Mouse (Mus musculus) embryonic facial prominence, embryonic 14.5 days (tissue): ENCODE data around the gene Gm44965. TPM values are rescaled to one million over a fixed set of nuclear protein-coding genes. Genes with fewer than 3 reads are reported as not detected.
A peak's percentile ranks its signal among the peaks of the same experiment; 100 is the strongest.

Experiments used
- ATAC-seq: fragments of 200-750 bp; cut with Nextera tagmentation; 2 replicates; pipeline ENCODE4 v1.8.0; 2017; ENCODE audit warnings: low read depth, moderate number of reproducible peaks, moderate TSS enrichment
- DNase-seq: peaks from one replicate; pipeline ENCODE4 v3.0.0-alpha.2; 2015; ENCODE audit warnings: low spot score
- H3K27ac ChIP-seq: fragments of 300-500 bp; sonication (generic); replicated peaks from 2 replicates; pipeline ENCODE4 v1.5.1; 2014; ENCODE audit warnings: low read depth, mild to moderate bottlenecking, low read length, moderate library complexity
- H3K27me3 ChIP-seq: fragments of 300-500 bp; sonication (generic); replicated peaks from 2 replicates; pipeline ENCODE4 v1.6.1; 2014; ENCODE audit warnings: low read length; ENCODE audit not compliant: control insufficient read depth, insufficient read depth
- H3K36me3 ChIP-seq: fragments of 300-500 bp; sonication (generic); 2 replicates; pipeline ENCODE4 v1.6.1; 2014; ENCODE audit warnings: low read length, mixed read lengths; ENCODE audit not compliant: control insufficient read depth, insufficient read depth
- H3K4me1 ChIP-seq: fragments of 300-500 bp; sonication (generic); 2 replicates; pipeline ENCODE4 v1.6.1; 2014; ENCODE audit warnings: antibody characterized with exemption, low read length; ENCODE audit not compliant: control insufficient read depth, insufficient read depth
- H3K4me2 ChIP-seq: fragments of 300-500 bp; sonication (generic); 2 replicates; pipeline ENCODE4 v1.6.1; 2014; ENCODE audit warnings: low read depth, mild to moderate bottlenecking, low read length, moderate library complexity, mixed read lengths
- H3K4me3 ChIP-seq: fragments of 300-500 bp; sonication (generic); 2 replicates; pipeline ENCODE4 v1.5.1; 2014; ENCODE audit warnings: low read depth, mild to moderate bottlenecking, low read length
- H3K9ac ChIP-seq: fragments of 300-500 bp; sonication (generic); 2 replicates; pipeline ENCODE4 v1.6.1; 2014; ENCODE audit warnings: low read depth, mild to moderate bottlenecking, low read length, moderate library complexity, mixed read lengths
- H3K9me3 ChIP-seq: fragments of 300-500 bp; sonication (generic); 2 replicates; pipeline ENCODE4 v1.6.1; 2016; ENCODE audit warnings: low read length; ENCODE audit not compliant: control insufficient read depth
- WGBS: fragments of 180-500 bp; shearing (Covaris S2); extraction: QIAGEN DNeasy Blood & Tissue Kit; methylation state at CpG from one replicate; pipeline ENCODE4 v1.1.7; 2014; 5-methylcytosine and 5-hydroxymethylcytosine counted together
- polyA plus RNA-seq: library from polyadenylated mRNA; unstranded; fragments of >200 nt; fragmentation: Nextera tagmentation; extraction: Ambion mirVana; gene quantifications from 2 replicates; pipeline ENCODE4 v1.2.1, GENCODE M21; 2014

Gm44965 gene
- polyA plus RNA-seq, 1 experiment from 2014 or later = not detected

- Histone ChIP-seq H3K27me3 (peaks cover 22% of the 10 kb centered on the region), H3K9me3 (no peaks in the 10 kb centered on the region), H3K4me1 (0 out of 2 replicates have a peak, but pooled peaks cover 5% of the 10 kb centered on the region), H3K27ac (no peak overlapping the region), H3K36me3 (peaks cover 26% of the 10 kb centered on the region), H3K4me3 (no peak overlapping the region), H3K4me2 (no peak overlapping the region), H3K9ac (no peak overlapping the region)
- 26% methylated on average over 1 of the region's 1 CpGs for WGBS
- no peak for DNase-seq
- no peak for ATAC-seq
Measured at GRCm38 (mm10) chr6:48623460-48623859, 29.7 kb downstream of the Gm44965 start.

GRCm38 (mm10) chr6:48626464-48626863 is 32.7 kb downstream of the Gm44965 start, which contains the start of gene AI854703:
Gene AI854703 (plus strand): TSS chr6:48626764.
- Histone ChIP-seq H3K36me3 (no peaks in the 10 kb centered on the region), H3K9ac (peak within 1 kb of the TSS; percentile 62), H3K4me3 (peak within 1 kb of the TSS; percentile 50), H3K27ac (no peak within 1 kb of the TSS), H3K27me3 (peaks cover 40% of the 10 kb centered on the region), H3K4me1 (peaks cover 8% of the 10 kb centered on the region; the same call in 1 of the 2 replicates), H3K4me2 (peak within 1 kb of the TSS; percentile 92), H3K9me3 (no peaks in the 10 kb centered on the region)
- ATAC-seq (no peak), DNase-seq (no peak)
- WGBS = 20% methylated on average over 8 of the region's 8 CpGs

GRCm38 (mm10) chr6:48626984-48627383 is 33.2 kb downstream of the Gm44965 start:
- DNase-seq = peak; percentile 73
- Histone ChIP-seq H3K9me3 (no peaks in the 10 kb centered on the region), H3K4me3 (peak overlapping the region; percentile 50), H3K27ac (no peak overlapping the region), H3K27me3 (peaks cover 40% of the 10 kb centered on the region), H3K4me2 (peak overlapping the region; percentile 92), H3K36me3 (no peaks in the 10 kb centered on the region), H3K9ac (peak overlapping the region; percentile 62), H3K4me1 (peaks cover 8% of the 10 kb centered on the region; the same call in 1 of the 2 replicates)
- ATAC-seq = peak; percentile 55; the same call in 1 of the 2 replicates
- under 1% methylated on average over 29 of the region's 32 CpGs for WGBS

- peak overlapping the region; percentile 62 for H3K9ac ChIP-seq
- DNase-seq = no peak
- peaks cover 8% of the 10 kb centered on the region; the same call in 1 of the 2 replicates for H3K4me1 ChIP-seq
- no peaks in the 10 kb centered on the region for H3K36me3 ChIP-seq
- 3% methylated on average over 7 of the region's 7 CpGs for WGBS
- H3K27ac ChIP-seq = no peak overlapping the region
- no peaks in the 10 kb centered on the region for H3K9me3 ChIP-seq
- peak overlapping the region; percentile 50 for H3K4me3 ChIP-seq
- H3K4me2 ChIP-seq = peak overlapping the region; percentile 92
- ATAC-seq = no peak
- peaks cover 40% of the 10 kb centered on the region for H3K27me3 ChIP-seq
Measured at GRCm38 (mm10) chr6:48627511-48627924, 33.8 kb downstream of the Gm44965 start.

GRCm38 (mm10) chr6:48628377-48628776 is 34.6 kb downstream of the Gm44965 start:
- no peak overlapping the region for H3K4me2 ChIP-seq
- DNase-seq (no peak), ATAC-seq (no peak)
- no peak overlapping the region for H3K4me3 ChIP-seq
- peaks cover 8% of the 10 kb centered on the region; the same call in 1 of the 2 replicates for H3K4me1 ChIP-seq
- WGBS = 73% methylated on average over 3 of the region's 3 CpGs
- peaks cover 40% of the 10 kb centered on the region for H3K27me3 ChIP-seq
- H3K9ac ChIP-seq = no peak overlapping the region
- no peaks in the 10 kb centered on the region for H3K9me3 ChIP-seq
- no peak overlapping the region for H3K27ac ChIP-seq
- no peaks in the 10 kb centered on the region for H3K36me3 ChIP-seq

- DNase-seq (peak; percentile 22), ATAC-seq (peak; percentile 45; the same call in 1 of the 2 replicates)
- Histone ChIP-seq H3K4me1 (peaks cover 8% of the 10 kb centered on the region; the same call in 1 of the 2 replicates), H3K4me2 (peak overlapping the region; percentile 85), H3K27ac (no peak overlapping the region), H3K4me3 (peak overlapping the region; percentile 45), H3K9me3 (no peaks in the 10 kb centered on the region), H3K36me3 (no peaks in the 10 kb centered on the region), H3K27me3 (peaks cover 40% of the 10 kb centered on the region), H3K9ac (peak overlapping the region; percentile 56)
- 15% methylated on average over 18 of the region's 54 CpGs for WGBS
Measured at GRCm38 (mm10) chr6:48628808-48629660, 35.3 kb downstream of the Gm44965 start.

GRCm38 (mm10) chr6:48629661-48630034 is 35.9 kb downstream of the Gm44965 start:
- ATAC-seq (peak; percentile 44; the same call in 1 of the 2 replicates), DNase-seq (no peak)
- H3K9me3 ChIP-seq = no peaks in the 10 kb centered on the region
- H3K27me3 ChIP-seq = peaks cover 40% of the 10 kb centered on the region
- H3K36me3 ChIP-seq = no peaks in the 10 kb centered on the region
- no peak overlapping the region for H3K27ac ChIP-seq
- peak overlapping the region; percentile 85 for H3K4me2 ChIP-seq
- H3K4me1 ChIP-seq = peaks cover 8% of the 10 kb centered on the region; the same call in 1 of the 2 replicates
- H3K4me3 ChIP-seq = peak overlapping the region; percentile 45
- WGBS = 9% methylated on average over 8 of the region's 13 CpGs
- peak overlapping the region; percentile 56 for H3K9ac ChIP-seq

GRCm38 (mm10) chr6:48630831-48631230 is 37.1 kb downstream of the Gm44965 start:
- Histone ChIP-seq H3K9me3 (no peaks in the 10 kb centered on the region), H3K4me3 (no peak overlapping the region), H3K27ac (no peak overlapping the region), H3K4me1 (peaks cover 8% of the 10 kb centered on the region; the same call in 1 of the 2 replicates), H3K4me2 (no peak overlapping the region), H3K36me3 (no peaks in the 10 kb centered on the region), H3K9ac (no peak overlapping the region), H3K27me3 (peaks cover 40% of the 10 kb centered on the region)
- 79% methylated on average over 8 of the region's 8 CpGs for WGBS
- ATAC-seq (no peak), DNase-seq (no peak)
